Comparison of ENCODE assay signal across 25 mouse cellular contexts in genomic region chrX:8209720-8210119, GRCm38 (mm10). TPM values are rescaled to one million over a fixed set of nuclear protein-coding genes. Genes with fewer than 3 reads are reported as not detected.
"Had no signal": no experiment of that assay in that cellular context is flagged by ENCODE, and none has a peak within 500 bp of the region (broad histone marks: within the 10 kb centered on the region; RNA-seq: fewer than 3 reads in every experiment).

No protein-coding gene starts in this region.

- H3K27me3 ChIP-seq: embryonic facial prominence, embryonic 12.5 days; embryonic facial prominence, embryonic 13.5 days; embryonic facial prominence, embryonic 15.5 days; forebrain, embryonic 12.5 days; forebrain, embryonic 13.5 days; forebrain, embryonic 15.5 days had no signal

- H3K36me3 ChIP-seq: embryonic facial prominence, embryonic 10.5 days; embryonic facial prominence, embryonic 12.5 days; embryonic facial prominence, embryonic 13.5 days; embryonic facial prominence, embryonic 15.5 days; forebrain, embryonic 10.5 days; forebrain, embryonic 12.5 days; forebrain, embryonic 15.5 days had no signal

- H3K9me3 ChIP-seq: embryonic facial prominence, embryonic 10.5 days; embryonic facial prominence, embryonic 12.5 days; embryonic facial prominence, embryonic 13.5 days; embryonic facial prominence, embryonic 15.5 days; forebrain, embryonic 12.5 days; forebrain, embryonic 13.5 days; forebrain, embryonic 15.5 days had no signal

- H3K4me3 ChIP-seq: embryonic facial prominence, embryonic 10.5 days; embryonic facial prominence, embryonic 12.5 days; embryonic facial prominence, embryonic 13.5 days; embryonic facial prominence, embryonic 15.5 days; erythroblast, embryonic 14.5 days; forebrain, embryonic 10.5 days; forebrain, embryonic 12.5 days; forebrain, embryonic 13.5 days; forebrain, embryonic 15.5 days; gastrocnemius, adult 2 months; heart, adult 2 months had no signal

- DNase-seq: cerebellum, adult 9-10 months; cerebellum, adult 9-11 months; cerebellum, postnatal 10 days; cerebellum, postnatal 14 days; cerebellum, postnatal 25 days; cerebellum, postnatal 36 days; embryo, embryonic 11 days; forebrain, postnatal 0 days; gastrocnemius, adult 2 months; gastrocnemius, postnatal 10 days; gastrocnemius, postnatal 14 days; gastrocnemius, postnatal 25 days; gastrocnemius, postnatal 36 days; heart, adult 18-20 months; heart, adult 2 months had no signal

- H3K9ac ChIP-seq: embryonic facial prominence, embryonic 12.5 days; embryonic facial prominence, embryonic 13.5 days; embryonic facial prominence, embryonic 15.5 days; forebrain, embryonic 12.5 days; forebrain, embryonic 13.5 days; forebrain, embryonic 15.5 days; forebrain, postnatal 0 days had no signal

- H3K27ac ChIP-seq: embryonic facial prominence, embryonic 10.5 days; embryonic facial prominence, embryonic 12.5 days; embryonic facial prominence, embryonic 13.5 days; embryonic facial prominence, embryonic 15.5 days; forebrain, embryonic 10.5 days; forebrain, embryonic 12.5 days; forebrain, embryonic 13.5 days; forebrain, embryonic 15.5 days; gastrocnemius, adult 2 months; heart, adult 2 months had no signal

- H3K4me1 ChIP-seq: embryonic facial prominence, embryonic 12.5 days; embryonic facial prominence, embryonic 15.5 days; forebrain, embryonic 12.5 days had no signal

RNA-seq across cellular contexts. Expression of gene Porcn, which starts 3.4 kb away (rescaled TPM):
- total RNA-seq: granulocyte monocyte progenitor cell, adult 5-6 weeks had no signal
